Mouse (Mus musculus): ENCODE data around the gene Mbnl1. TPM values are rescaled to one million over a fixed set of nuclear protein-coding genes. Genes with fewer than 3 reads are reported as not detected.
A peak's percentile ranks its signal among the peaks of the same experiment; 100 is the strongest.

Mbnl1 gene
- total and polyA plus RNA-seq, 2 experiments from 2014 or later, result 70.8 to 94.9 TPM

- Histone ChIP-seq H3K27me3 (ENCODE audit: control insufficient read depth, insufficient read depth, low read length) (no peaks in the 10 kb centered on the region), H3K4me3 (ENCODE audit: low read depth, low read length) (no peak overlapping the region), H3K9ac (replicated peaks; ENCODE audit: low read depth, low read length) (no peak overlapping the region), H3K27ac (ENCODE audit: low read depth) (peak overlapping the region; percentile 20; the same call in 1 of the 2 replicates), H3K4me2 (ENCODE audit: low read depth, low read length) (no peak overlapping the region), H3K4me1 (ENCODE audit: control insufficient read depth, insufficient read depth) (peaks cover 33% of the 10 kb centered on the region), H3K9me3 (replicated peaks; ENCODE audit: control insufficient read depth, low read length) (no peaks in the 10 kb centered on the region), H3K36me3 (replicated peaks; ENCODE audit: control insufficient read depth, insufficient read depth, low read length) (no peaks in the 10 kb centered on the region)
- no peak for ATAC-seq (ENCODE audit: insufficient read depth, low read depth)
- DNase-seq (ENCODE audit: low spot score), result no peak
- WGBS, result 35% methylated on average over 6 of the region's 6 CpGs
- TF ChIP-seq CTCF (IDR thresholded peaks at IDR 0.05; ENCODE audit: low read depth) (no peak), EP300 (IDR thresholded peaks at IDR 0.05; ENCODE audit: low read depth) (no peak)
Observed at GRCm38 (mm10) chr3:60568801-60569568, 96.4 kb downstream of the Mbnl1 start.

GRCm38 (mm10) chr3:60569781-60570180 is 97.2 kb downstream of the Mbnl1 start:
- H3K9me3 ChIP-seq (replicated peaks; ENCODE audit: control insufficient read depth, low read length), result no peaks in the 10 kb centered on the region
- WGBS, result 54% methylated on average over 2 of the region's 2 CpGs
- H3K4me2 ChIP-seq (ENCODE audit: low read depth, low read length), result no peak overlapping the region
- H3K4me1 ChIP-seq (ENCODE audit: control insufficient read depth, insufficient read depth), result peaks cover 35% of the 10 kb centered on the region
- TF ChIP-seq CTCF (IDR thresholded peaks at IDR 0.05; ENCODE audit: low read depth) (no peak), EP300 (IDR thresholded peaks at IDR 0.05; ENCODE audit: low read depth) (no peak)
- 0 out of 2 replicates have a peak overlapping the region, but pooled peaks have one; percentile 20 for H3K27ac ChIP-seq (ENCODE audit: low read depth)
- H3K36me3 ChIP-seq (replicated peaks; ENCODE audit: control insufficient read depth, insufficient read depth, low read length), result no peaks in the 10 kb centered on the region
- ATAC-seq (ENCODE audit: insufficient read depth, low read depth) (no peak), DNase-seq (ENCODE audit: low spot score) (no peak)
- no peak overlapping the region for H3K9ac ChIP-seq (replicated peaks; ENCODE audit: low read depth, low read length)
- H3K4me3 ChIP-seq (ENCODE audit: low read depth, low read length), result no peak overlapping the region
- no peaks in the 10 kb centered on the region for H3K27me3 ChIP-seq (ENCODE audit: control insufficient read depth, insufficient read depth, low read length)

GRCm38 (mm10) chr3:60570491-60571022 is 97.9 kb downstream of the Mbnl1 start:
- DNase-seq (ENCODE audit: low spot score) (peak; percentile 56), ATAC-seq (ENCODE audit: insufficient read depth, low read depth) (no peak; the same call in 1 of the 2 replicates)
- H3K4me2 ChIP-seq (ENCODE audit: low read depth, low read length), result peak overlapping the region; percentile 13
- no peaks in the 10 kb centered on the region for H3K9me3 ChIP-seq (replicated peaks; ENCODE audit: control insufficient read depth, low read length)
- no peak overlapping the region for H3K9ac ChIP-seq (replicated peaks; ENCODE audit: low read depth, low read length)
- H3K4me1 ChIP-seq (ENCODE audit: control insufficient read depth, insufficient read depth), result peaks cover 43% of the 10 kb centered on the region
- H3K27me3 ChIP-seq (ENCODE audit: control insufficient read depth, insufficient read depth, low read length), result no peaks in the 10 kb centered on the region
- TF ChIP-seq CTCF (IDR thresholded peaks at IDR 0.05; ENCODE audit: low read depth) (no peak), EP300 (IDR thresholded peaks at IDR 0.05; ENCODE audit: low read depth) (no peak)
- WGBS, result 23% methylated on average over 5 of the region's 5 CpGs
- H3K27ac ChIP-seq (ENCODE audit: low read depth), result peak overlapping the region; percentile 46; the same call in 1 of the 2 replicates
- no peak overlapping the region for H3K4me3 ChIP-seq (ENCODE audit: low read depth, low read length)
- H3K36me3 ChIP-seq (replicated peaks; ENCODE audit: control insufficient read depth, insufficient read depth, low read length), result no peaks in the 10 kb centered on the region

GRCm38 (mm10) chr3:60571493-60571892 is 98.9 kb downstream of the Mbnl1 start:
- H3K4me3 ChIP-seq (ENCODE audit: low read depth, low read length), result no peak overlapping the region
- no peak overlapping the region for H3K4me2 ChIP-seq (ENCODE audit: low read depth, low read length)
- H3K9me3 ChIP-seq (replicated peaks; ENCODE audit: control insufficient read depth, low read length), result no peaks in the 10 kb centered on the region
- no peaks in the 10 kb centered on the region for H3K27me3 ChIP-seq (ENCODE audit: control insufficient read depth, insufficient read depth, low read length)
- H3K27ac ChIP-seq (ENCODE audit: low read depth), result no peak overlapping the region
- DNase-seq (ENCODE audit: low spot score) (no peak), ATAC-seq (ENCODE audit: insufficient read depth, low read depth) (no peak)
- TF ChIP-seq CTCF (IDR thresholded peaks at IDR 0.05; ENCODE audit: low read depth) (no peak), EP300 (IDR thresholded peaks at IDR 0.05; ENCODE audit: low read depth) (no peak)
- H3K9ac ChIP-seq (replicated peaks; ENCODE audit: low read depth, low read length), result no peak overlapping the region
- peaks cover 48% of the 10 kb centered on the region for H3K4me1 ChIP-seq (ENCODE audit: control insufficient read depth, insufficient read depth)
- H3K36me3 ChIP-seq (replicated peaks; ENCODE audit: control insufficient read depth, insufficient read depth, low read length), result no peaks in the 10 kb centered on the region
- WGBS, result 84% methylated on average over 1 of the region's 1 CpGs

- DNase-seq (ENCODE audit: low spot score) (no peak), ATAC-seq (ENCODE audit: insufficient read depth, low read depth) (no peak)
- peak overlapping the region; percentile 56 for H3K27ac ChIP-seq (ENCODE audit: low read depth)
- no peak for TF ChIP-seq CTCF (IDR thresholded peaks at IDR 0.05; ENCODE audit: low read depth)
- no peak for TF ChIP-seq EP300 (IDR thresholded peaks at IDR 0.05; ENCODE audit: low read depth)
- H3K4me1 ChIP-seq (ENCODE audit: control insufficient read depth, insufficient read depth), result peaks cover 67% of the 10 kb centered on the region
- H3K36me3 ChIP-seq (replicated peaks; ENCODE audit: control insufficient read depth, insufficient read depth, low read length), result no peaks in the 10 kb centered on the region
- H3K4me3 ChIP-seq (ENCODE audit: low read depth, low read length), result no peak overlapping the region
- no peaks in the 10 kb centered on the region for H3K27me3 ChIP-seq (ENCODE audit: control insufficient read depth, insufficient read depth, low read length)
- no peaks in the 10 kb centered on the region for H3K9me3 ChIP-seq (replicated peaks; ENCODE audit: control insufficient read depth, low read length)
- no peak overlapping the region for H3K4me2 ChIP-seq (ENCODE audit: low read depth, low read length)
- WGBS, result 57% methylated on average over 9 of the region's 9 CpGs
- no peak overlapping the region for H3K9ac ChIP-seq (replicated peaks; ENCODE audit: low read depth, low read length)
Observed at GRCm38 (mm10) chr3:60574199-60574598, 101.6 kb downstream of the Mbnl1 start.

Measured in heart, postnatal 0 days (tissue).